Mouse (Mus musculus) myocyte (in vitro differentiated cells): ENCODE results near the gene Zfp53. TPM values are rescaled to one million over a fixed set of nuclear protein-coding genes. Genes with fewer than 3 reads are reported as not detected.
A peak's percentile ranks its signal among the peaks of the same experiment; 100 is the strongest.

Source experiments
- H3K27me3 ChIP-seq: one replicate; pipeline ENCODE4 v1.6.1; 2011; ENCODE audit not compliant: control insufficient read depth, insufficient read depth, insufficient read length
- H3K36me3 ChIP-seq: one replicate; pipeline ENCODE4 v1.6.1; 2011; ENCODE audit not compliant: control insufficient read depth, insufficient read depth
- H3K4me2 ChIP-seq: one replicate; pipeline ENCODE4 v1.6.1; 2011; ENCODE audit warnings: low read depth, control low read depth
- H3K4me3 ChIP-seq: one replicate; pipeline ENCODE4 v1.5.1; 2011; ENCODE audit warnings: mild to moderate bottlenecking, control low read depth, moderate library complexity
- H3K79me2 ChIP-seq: one replicate; pipeline ENCODE4 v1.6.1; 2011; ENCODE audit not compliant: control insufficient read depth, insufficient read depth
- H3ac ChIP-seq: one replicate; pipeline ENCODE4 v1.6.1; 2011; ENCODE audit not compliant: control insufficient read depth, insufficient read length
- CEBPB ChIP-seq: IDR thresholded peaks from 2 replicates; pipeline ENCODE4 v1.6.1; 2011; ENCODE audit warnings: mild to moderate bottlenecking, moderate library complexity; ENCODE audit not compliant: poor library complexity, insufficient read depth, severe bottlenecking
- E2F4 ChIP-seq: IDR thresholded peaks from one replicate; pipeline ENCODE4 v1.6.1; 2011; ENCODE audit warnings: mild to moderate bottlenecking, control low read depth, moderate library complexity; ENCODE audit not compliant: insufficient read depth
- MAX ChIP-seq: IDR thresholded peaks from one replicate; pipeline ENCODE4 v1.6.1; 2011; ENCODE audit warnings: low read depth, mild to moderate bottlenecking, control low read depth
- MYOD1 ChIP-seq, 3 experiments: IDR thresholded peaks; one replicate each; pipeline ENCODE4 v1.6.1; 2011; ENCODE audit warnings: control low read depth in 2 of 3, low read depth in 2 of 3, mild to moderate bottlenecking in 2 of 3, moderate library complexity in 1 of 3; ENCODE audit not compliant: insufficient read length in 2 of 3, control insufficient read depth in 1 of 3
- MYOG ChIP-seq, 3 experiments: IDR thresholded peaks; one replicate each; pipeline ENCODE4 v1.6.1; 2011; ENCODE audit warnings: control low read depth in 2 of 3, low read depth in 2 of 3, mild to moderate bottlenecking in 2 of 3; ENCODE audit not compliant: insufficient read length in 2 of 3, control insufficient read depth in 1 of 3, insufficient read depth in 1 of 3
- POLR2A ChIP-seq: IDR thresholded peaks from one replicate; pipeline ENCODE4 v1.6.1; 2011; ENCODE audit warnings: low read depth, mild to moderate bottlenecking, control low read depth, moderate library complexity; ENCODE audit not compliant: insufficient read length
- POLR2AphosphoS2 ChIP-seq: IDR thresholded peaks from one replicate; pipeline ENCODE4 v1.6.1; 2011; ENCODE audit warnings: low read depth, control low read depth; ENCODE audit not compliant: insufficient read length
- REST ChIP-seq: IDR thresholded peaks from one replicate; pipeline ENCODE4 v1.6.1; 2011; ENCODE audit warnings: mild to moderate bottlenecking, control low read depth, moderate library complexity; ENCODE audit not compliant: insufficient read depth, insufficient read length
- SRF ChIP-seq: IDR thresholded peaks from one replicate; pipeline ENCODE4 v1.6.1; 2011; ENCODE audit warnings: low read depth; ENCODE audit not compliant: control insufficient read depth, insufficient read length
- TCF12 ChIP-seq: IDR thresholded peaks from one replicate; pipeline ENCODE4 v1.6.1; 2011; ENCODE audit warnings: mild to moderate bottlenecking, control low read depth; ENCODE audit not compliant: poor library complexity, insufficient read depth, severe bottlenecking
- TCF3 ChIP-seq: IDR thresholded peaks from one replicate; pipeline ENCODE4 v1.6.1; 2011; ENCODE audit warnings: low read depth, control low read depth; ENCODE audit not compliant: insufficient read length
- USF1 ChIP-seq: IDR thresholded peaks from one replicate; pipeline ENCODE4 v1.6.1; 2011; ENCODE audit warnings: low read depth, mild to moderate bottlenecking, control low read depth, moderate library complexity
- polyA plus RNA-seq: library from polyadenylated mRNA; unstranded; fragments of >200 nt; fragmentation: generic; extraction: Trizol; gene quantifications from one replicate; pipeline ENCODE4 v1.2.1, GENCODE M21; 2012; ENCODE audit warnings: missing spikeins

The Zfp53 gene
- polyA plus RNA-seq, 1 experiment, result 1.5 TPM

DNA sequence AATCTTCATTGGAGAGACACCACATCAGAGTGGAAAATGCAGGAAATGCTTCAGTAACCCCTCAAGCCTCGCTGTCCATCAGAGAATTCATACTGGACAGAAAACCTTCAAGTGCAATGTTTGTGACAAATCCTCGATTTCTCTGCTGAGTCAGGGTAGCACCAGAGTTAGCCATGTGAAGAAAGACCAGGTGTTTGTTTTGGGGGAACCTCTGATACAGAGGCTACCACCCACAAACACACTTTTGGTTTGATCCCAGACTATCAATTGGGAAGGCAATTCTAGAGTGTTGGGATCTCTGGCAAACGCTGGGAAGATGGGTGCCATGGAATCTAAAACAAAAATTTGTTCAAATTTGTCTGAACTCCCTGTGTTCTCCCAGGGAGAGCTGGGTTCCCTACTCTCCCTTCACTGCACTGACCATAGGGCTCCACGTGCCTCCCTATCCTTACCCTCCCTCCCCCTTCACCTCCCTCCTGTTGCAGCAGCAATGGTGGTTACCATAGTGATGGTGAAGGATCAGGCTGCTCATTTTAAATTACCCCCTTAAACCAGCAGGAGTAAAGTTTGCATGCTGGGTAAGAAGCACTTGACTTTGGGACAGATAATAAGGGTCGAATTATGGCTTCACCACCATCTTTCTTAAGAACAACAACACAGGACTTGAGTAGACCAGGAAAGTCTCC lies 42.0 kb downstream of the Zfp53 start:
- Histone ChIP-seq H3ac (no peak overlapping the region), H3K4me2 (no peak overlapping the region), H3K36me3 (no peaks in the 10 kb centered on the region), H3K79me2 (no peaks in the 10 kb centered on the region), H3K4me3 (no peak overlapping the region), H3K27me3 (no peaks in the 10 kb centered on the region)
- TF ChIP-seq MYOG (IDR thresholded peaks at IDR 0.05; ENCODE audit: control insufficient read depth in 1 of 3, insufficient read depth in 1 of 3, insufficient read length in 2 of 3, low read depth in 2 of 3) (no peak), POLR2AphosphoS2 (no peak), POLR2A (no peak)

GRCm38 (mm10) chr17:21531621-21532020 lies 42.8 kb downstream of the Zfp53 start:
- Histone ChIP-seq H3K36me3 (no peaks in the 10 kb centered on the region), H3K4me3 (peak overlapping the region; percentile 39), H3K4me2 (peak overlapping the region; percentile 84), H3ac (peak overlapping the region; percentile 45), H3K27me3 (no peaks in the 10 kb centered on the region), H3K79me2 (no peaks in the 10 kb centered on the region)
- no peak for TF ChIP-seq TCF12
- no peak for TF ChIP-seq POLR2AphosphoS2
- no peak for TF ChIP-seq POLR2A
- TF ChIP-seq REST, result no peak
- TF ChIP-seq E2F4, result no peak
- TF ChIP-seq USF1, result no peak

GRCm38 (mm10) chr17:21532101-21532951 lies 43.5 kb downstream of the Zfp53 start:
- no peaks in the 10 kb centered on the region for H3K79me2 ChIP-seq
- no peaks in the 10 kb centered on the region for H3K36me3 ChIP-seq
- H3K4me3 ChIP-seq, result peak overlapping the region; percentile 39
- TF ChIP-seq TCF3 (no peak), E2F4 (no peak), REST (no peak), CEBPB (no peak), POLR2AphosphoS2 (peak; percentile 42), POLR2A (peak; percentile 44)
- H3K4me2 ChIP-seq, result peak overlapping the region; percentile 84
- no peaks in the 10 kb centered on the region for H3K27me3 ChIP-seq
- peak overlapping the region; percentile 45 for H3ac ChIP-seq

DNA sequence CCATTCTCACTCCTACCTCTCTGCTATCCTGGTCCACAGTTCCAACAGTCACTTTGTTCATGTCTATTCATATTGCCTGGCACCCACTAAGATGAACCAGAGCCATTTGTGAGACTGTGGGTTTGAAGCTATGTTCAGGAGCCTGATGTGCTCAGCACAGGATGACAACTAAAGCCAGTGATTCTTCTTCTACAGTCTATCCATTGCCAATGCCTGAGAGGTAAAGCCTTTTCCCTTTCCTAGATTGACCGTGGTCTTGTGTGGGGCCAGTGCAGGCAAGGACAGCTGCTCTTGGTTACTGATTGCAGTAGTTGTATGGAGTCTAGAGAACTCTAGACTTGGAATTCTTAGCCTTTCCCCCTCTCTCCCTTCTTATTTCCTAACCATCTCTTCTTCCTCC lies 45.2 kb downstream of the Zfp53 start:
- Histone ChIP-seq H3K79me2 (peaks cover 5% of the 10 kb centered on the region), H3K4me3 (no peak overlapping the region), H3K4me2 (peak overlapping the region; percentile 39), H3K27me3 (no peaks in the 10 kb centered on the region), H3ac (no peak overlapping the region), H3K36me3 (no peaks in the 10 kb centered on the region)
- TF ChIP-seq POLR2AphosphoS2, result no peak
- no peak for TF ChIP-seq TCF12
- no peak for TF ChIP-seq SRF
- TF ChIP-seq REST, result no peak
- TF ChIP-seq MYOD1 (IDR thresholded peaks at IDR 0.05; ENCODE audit: control insufficient read depth in 1 of 3, insufficient read length in 2 of 3, low read depth in 2 of 3), result no peak
- TF ChIP-seq MAX, result no peak
- TF ChIP-seq TCF3, result no peak
- TF ChIP-seq CEBPB, result no peak
- no peak for TF ChIP-seq POLR2A
- TF ChIP-seq USF1, result no peak
- no peak for TF ChIP-seq E2F4
- TF ChIP-seq MYOG (IDR thresholded peaks at IDR 0.05; ENCODE audit: control insufficient read depth in 1 of 3, insufficient read depth in 1 of 3, insufficient read length in 2 of 3, low read depth in 2 of 3), result no peak

GRCm38 (mm10) chr17:21534460-21535095 lies 45.8 kb downstream of the Zfp53 start:
- no peaks in the 10 kb centered on the region for H3K36me3 ChIP-seq
- TF ChIP-seq SRF (no peak), POLR2A (no peak), REST (no peak), CEBPB (no peak), E2F4 (no peak), TCF3 (no peak), MYOG (IDR thresholded peaks at IDR 0.05; ENCODE audit: control insufficient read depth in 1 of 3, insufficient read depth in 1 of 3, insufficient read length in 2 of 3, low read depth in 2 of 3) (no peak), USF1 (no peak), MAX (no peak), POLR2AphosphoS2 (no peak), MYOD1 (IDR thresholded peaks at IDR 0.05; ENCODE audit: control insufficient read depth in 1 of 3, insufficient read length in 2 of 3, low read depth in 2 of 3) (no peak), TCF12 (no peak)
- H3K4me2 ChIP-seq, result peak overlapping the region; percentile 98
- no peak overlapping the region for H3ac ChIP-seq
- H3K4me3 ChIP-seq, result peak overlapping the region; percentile 76
- peaks cover 5% of the 10 kb centered on the region for H3K79me2 ChIP-seq
- no peaks in the 10 kb centered on the region for H3K27me3 ChIP-seq
